Mouse (Mus musculus) midbrain, embryonic 16.5 days (tissue): ENCODE results near the gene Pigo. TPM values are rescaled to one million over a fixed set of nuclear protein-coding genes. Genes with fewer than 3 reads are reported as not detected.

Experiments used
- ATAC-seq: fragments of 200-750 bp; cut with Nextera tagmentation; 2 replicates; pipeline ENCODE4 v1.8.0; 2017; ENCODE audit warnings: moderate TSS enrichment
- H3K27ac ChIP-seq: fragments of 300-500 bp; sonication (generic); 2 replicates; pipeline ENCODE4 v1.5.1; 2014; ENCODE audit warnings: mild to moderate bottlenecking, low read length, mixed read lengths
- H3K27me3 ChIP-seq: fragments of 300-500 bp; sonication (generic); 2 replicates; pipeline ENCODE4 v1.6.1; 2014; ENCODE audit warnings: low read depth, low read length, mixed read lengths; ENCODE audit not compliant: control insufficient read depth, insufficient read depth
- H3K36me3 ChIP-seq: fragments of 300-500 bp; sonication (generic); 2 replicates; pipeline ENCODE4 v1.6.1; 2014; ENCODE audit warnings: mild to moderate bottlenecking, low read length, moderate library complexity, mixed read lengths; ENCODE audit not compliant: control insufficient read depth, insufficient read depth
- H3K4me1 ChIP-seq: fragments of 300-500 bp; sonication (generic); 2 replicates; pipeline ENCODE4 v1.6.1; 2014; ENCODE audit warnings: mild to moderate bottlenecking, low read length, mixed read lengths; ENCODE audit not compliant: control insufficient read depth, insufficient read depth
- H3K4me2 ChIP-seq: fragments of 300-500 bp; sonication (generic); 2 replicates; pipeline ENCODE4 v1.6.1; 2014; ENCODE audit warnings: mild to moderate bottlenecking, low read length, mixed read lengths
- H3K4me3 ChIP-seq: fragments of 300-500 bp; sonication (generic); 2 replicates; pipeline ENCODE4 v1.5.1; 2014; ENCODE audit warnings: low read depth, mild to moderate bottlenecking, low read length, moderate library complexity, mixed read lengths
- H3K9ac ChIP-seq: fragments of 300-500 bp; sonication (generic); 2 replicates; pipeline ENCODE4 v1.6.1; 2014; ENCODE audit warnings: low read depth, low read length, mixed read lengths
- H3K9me3 ChIP-seq: fragments of 300-500 bp; sonication (generic); replicated peaks from 2 replicates; pipeline ENCODE4 v1.6.1; 2014; ENCODE audit warnings: mild to moderate bottlenecking, low read length, mixed read lengths; ENCODE audit not compliant: control insufficient read depth, poor library complexity, severe bottlenecking
- WGBS: fragments of 180-500 bp; shearing (Covaris S2); extraction: QIAGEN DNeasy Blood & Tissue Kit; methylation state at CpG from one replicate; pipeline ENCODE4 v1.1.7; 2014; 5-methylcytosine and 5-hydroxymethylcytosine counted together
- polyA plus RNA-seq: library from polyadenylated mRNA; unstranded; fragments of >200 nt; fragmentation: Nextera tagmentation; extraction: Ambion mirVana; gene quantifications from 2 replicates; pipeline ENCODE4 v1.2.1, GENCODE M21; 2015

The Pigo gene
- polyA plus RNA-seq, 1 experiment from 2014 or later = 32.0 TPM

- 0% methylated on average over 24 of the region's 25 CpGs for WGBS
- peaks cover 7% of the 10 kb centered on the region for H3K36me3 ChIP-seq
- no peaks in the 10 kb centered on the region for H3K27me3 ChIP-seq
- peak overlapping the region; percentile 94 for H3K4me2 ChIP-seq
- H3K9me3 ChIP-seq = no peaks in the 10 kb centered on the region
- ATAC-seq = peak; percentile 97
- H3K9ac ChIP-seq = peak overlapping the region; percentile 87
- H3K4me1 ChIP-seq = peaks cover 50% of the 10 kb centered on the region
- H3K4me3 ChIP-seq = peak overlapping the region; percentile 81
- peak overlapping the region; percentile 84 for H3K27ac ChIP-seq
Measured at GRCm38 (mm10) chr4:43040114-43040572, 14.5 kb upstream of the Pigo start.

- H3K9ac ChIP-seq = peak overlapping the region; percentile 87
- ATAC-seq = peak; percentile 34
- H3K36me3 ChIP-seq = peaks cover 9% of the 10 kb centered on the region
- no peaks in the 10 kb centered on the region for H3K9me3 ChIP-seq
- H3K4me2 ChIP-seq = peak overlapping the region; percentile 94
- peak overlapping the region; percentile 84 for H3K27ac ChIP-seq
- H3K4me3 ChIP-seq = peak overlapping the region; percentile 81
- WGBS = 1% methylated on average over 11 of the region's 11 CpGs
- peaks cover 44% of the 10 kb centered on the region for H3K4me1 ChIP-seq
- no peaks in the 10 kb centered on the region for H3K27me3 ChIP-seq
Measured at GRCm38 (mm10) chr4:43039609-43040008, 14.0 kb upstream of the Pigo start.

- Histone ChIP-seq H3K9ac (peak overlapping the region; percentile 87), H3K36me3 (peaks cover 14% of the 10 kb centered on the region), H3K4me3 (peak overlapping the region; percentile 81), H3K4me1 (peaks cover 37% of the 10 kb centered on the region), H3K9me3 (no peaks in the 10 kb centered on the region), H3K27me3 (no peaks in the 10 kb centered on the region), H3K4me2 (peak overlapping the region; percentile 94), H3K27ac (peak overlapping the region; percentile 84)
- WGBS = 56% methylated on average over 15 of the region's 15 CpGs
- no peak for ATAC-seq
Measured at GRCm38 (mm10) chr4:43038567-43039495, 13.2 kb upstream of the Pigo start.

- Histone ChIP-seq H3K9ac (no peak overlapping the region), H3K4me1 (peaks cover 30% of the 10 kb centered on the region), H3K36me3 (peaks cover 21% of the 10 kb centered on the region), H3K27ac (no peak overlapping the region), H3K27me3 (no peaks in the 10 kb centered on the region), H3K9me3 (no peaks in the 10 kb centered on the region), H3K4me2 (peak overlapping the region; percentile 19; the same call in 1 of the 2 replicates), H3K4me3 (no peak overlapping the region)
- ATAC-seq = no peak
- WGBS = 64% methylated on average over 4 of the region's 4 CpGs
Measured at GRCm38 (mm10) chr4:43037860-43038566, 12.4 kb upstream of the Pigo start.

GRCm38 (mm10) chr4:43036356-43036755 lies 10.7 kb upstream of the Pigo start:
- Histone ChIP-seq H3K36me3 (peaks cover 21% of the 10 kb centered on the region), H3K9ac (no peak overlapping the region), H3K9me3 (no peaks in the 10 kb centered on the region), H3K4me2 (no peak overlapping the region), H3K4me3 (no peak overlapping the region), H3K4me1 (peaks cover 41% of the 10 kb centered on the region), H3K27me3 (no peaks in the 10 kb centered on the region), H3K27ac (no peak overlapping the region)
- 98% methylated on average over 9 of the region's 10 CpGs for WGBS
- no peak for ATAC-seq

- Histone ChIP-seq H3K4me3 (no peak overlapping the region), H3K27me3 (no peaks in the 10 kb centered on the region), H3K27ac (no peak overlapping the region), H3K4me1 (peaks cover 39% of the 10 kb centered on the region), H3K9ac (no peak overlapping the region), H3K4me2 (no peak overlapping the region), H3K36me3 (peaks cover 21% of the 10 kb centered on the region), H3K9me3 (no peaks in the 10 kb centered on the region)
- no peak for ATAC-seq
- 90% methylated on average over 6 of the region's 6 CpGs for WGBS
Measured at GRCm38 (mm10) chr4:43035851-43036250, 10.2 kb upstream of the Pigo start.

GRCm38 (mm10) chr4:43033481-43033880 lies 7.9 kb upstream of the Pigo start:
- no peak overlapping the region for H3K27ac ChIP-seq
- peaks cover 23% of the 10 kb centered on the region for H3K36me3 ChIP-seq
- no peak for ATAC-seq
- no peak overlapping the region for H3K4me2 ChIP-seq
- no peaks in the 10 kb centered on the region for H3K27me3 ChIP-seq
- H3K4me3 ChIP-seq = no peak overlapping the region
- peaks cover 31% of the 10 kb centered on the region for H3K4me1 ChIP-seq
- no peaks in the 10 kb centered on the region for H3K9me3 ChIP-seq
- WGBS = 91% methylated on average over 14 of the region's 14 CpGs
- H3K9ac ChIP-seq = no peak overlapping the region

- H3K27me3 ChIP-seq = no peaks in the 10 kb centered on the region
- H3K4me3 ChIP-seq = no peak overlapping the region
- no peak overlapping the region for H3K4me2 ChIP-seq
- peak overlapping the region; percentile 89 for H3K27ac ChIP-seq
- H3K4me1 ChIP-seq = peaks cover 21% of the 10 kb centered on the region
- no peak overlapping the region for H3K9ac ChIP-seq
- peaks cover 29% of the 10 kb centered on the region for H3K36me3 ChIP-seq
- H3K9me3 ChIP-seq = no peaks in the 10 kb centered on the region
- ATAC-seq = no peak
- 93% methylated on average over 1 of the region's 1 CpGs for WGBS
Measured at GRCm38 (mm10) chr4:43032501-43032900, 6.9 kb upstream of the Pigo start.
